Mouse (Mus musculus): ENCODE data around the gene Tbcc. TPM values are rescaled to one million over a fixed set of nuclear protein-coding genes. Genes with fewer than 3 reads are reported as not detected.
"Not testable (repeated sequence)": the region's sequence is repeated elsewhere in the genome, so short reads cannot be mapped to it uniquely, and the experiment has no call there.

The Tbcc gene
- polyA plus RNA-seq (2011; ENCODE audit: insufficient read depth, insufficient read length, low read depth, missing spikeins): 10.6 and 10.8 TPM in 2 replicates

DNA sequence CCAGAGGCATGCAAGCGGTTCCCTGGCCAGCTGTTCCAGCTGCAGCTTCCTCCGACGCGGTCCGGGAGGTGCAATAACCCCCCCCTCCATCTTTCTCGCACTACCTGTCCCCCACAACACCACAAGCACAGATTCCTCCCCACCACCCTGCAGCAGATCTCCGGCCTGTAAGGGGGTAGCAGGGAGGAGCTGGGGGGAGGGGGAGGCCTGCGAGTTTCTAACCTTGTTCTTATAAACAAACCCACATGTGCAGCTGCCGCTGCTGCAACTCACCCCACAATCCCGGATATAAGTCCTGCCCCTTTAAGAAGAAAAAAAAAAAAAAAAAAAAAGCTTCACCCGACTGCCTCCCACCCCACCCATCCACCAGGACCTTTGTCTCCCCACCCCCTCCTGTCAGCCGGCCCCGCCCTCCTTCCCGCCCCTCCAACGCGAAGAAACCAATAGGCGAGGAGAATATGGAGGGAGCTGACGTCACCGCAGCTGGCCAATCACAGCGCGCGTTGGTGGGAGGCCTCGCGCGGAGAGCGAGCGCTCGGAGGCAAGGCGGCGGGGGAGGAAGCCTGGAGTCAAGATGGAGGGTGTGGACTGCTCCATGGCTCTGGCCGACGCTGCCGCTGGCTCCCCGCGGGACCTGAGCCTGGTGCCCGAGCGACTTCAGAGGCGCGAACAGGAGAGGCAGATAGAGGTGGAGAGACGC is at the start of gene Tbcc:
TSS of gene Tbcc (plus strand) at position 569 of the 700 bp plus-strand sequence.
- H3K36me3 ChIP-seq (ENCODE audit: control insufficient read depth, insufficient read depth, low read length, poor library complexity, severe bottlenecking): no peaks in the 10 kb centered on the region
- H3K4me3 ChIP-seq (ENCODE audit: low read depth, low read length): peak within 1 kb of the TSS; percentile 95
- 0 out of 2 replicates have a peak, but pooled peaks have one; percentile 11 for TF ChIP-seq EP300 (IDR thresholded peaks at IDR 0.05; ENCODE audit: insufficient read depth, low read depth, low read length)
- TF ChIP-seq CTCF (IDR thresholded peaks at IDR 0.05; ENCODE audit: low read depth, low read length): no peak
- peak; percentile 89 for TF ChIP-seq POLR2A (IDR thresholded peaks at IDR 0.05; ENCODE audit: insufficient read depth, low read length)
- H3K27ac ChIP-seq (ENCODE audit: insufficient read depth, low read length): peak within 1 kb of the TSS; percentile 78
- no peaks in the 10 kb centered on the region for H3K27me3 ChIP-seq (ENCODE audit: control insufficient read depth, insufficient read depth, low read length, poor library complexity, severe bottlenecking)
- no peaks in the 10 kb centered on the region for H3K9me3 ChIP-seq (replicated peaks; ENCODE audit: control insufficient read depth, insufficient read depth, low read length, poor library complexity, severe bottlenecking)
- H3K9ac ChIP-seq (ENCODE audit: low read depth, poor library complexity, severe bottlenecking): peak within 1 kb of the TSS; percentile 84
- H3K4me1 ChIP-seq (ENCODE audit: control insufficient read depth, insufficient read depth, low read length): peaks cover 4% of the 10 kb centered on the region

DNA sequence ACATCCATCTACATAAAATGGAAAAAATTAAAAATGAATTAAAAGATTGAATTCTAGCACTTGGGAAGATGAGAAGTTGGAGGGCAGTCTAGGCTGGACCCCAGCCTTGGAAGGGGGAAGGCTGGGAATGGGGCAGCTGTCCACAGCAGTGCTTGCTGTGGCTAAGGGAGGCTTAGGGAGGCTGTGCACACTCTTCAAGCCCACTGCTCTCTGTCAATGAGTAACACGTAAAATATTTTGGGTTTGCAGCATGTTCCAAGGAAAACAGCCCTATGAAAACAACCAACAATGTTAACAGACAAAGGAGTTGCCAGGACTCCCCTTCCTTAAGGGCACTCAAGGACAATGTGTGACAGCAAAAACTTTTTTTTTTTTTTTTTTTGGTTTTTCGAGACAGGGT is 47.5 kb upstream of the Tbcc start:
- Histone ChIP-seq H3K27me3 (ENCODE audit: control insufficient read depth, insufficient read depth, low read length, poor library complexity, severe bottlenecking) (no peaks in the 10 kb centered on the region), H3K4me3 (ENCODE audit: low read depth, low read length) (no peak overlapping the region), H3K36me3 (ENCODE audit: control insufficient read depth, insufficient read depth, low read length, poor library complexity, severe bottlenecking) (no peaks in the 10 kb centered on the region), H3K9me3 (replicated peaks; ENCODE audit: control insufficient read depth, insufficient read depth, low read length, poor library complexity, severe bottlenecking) (no peaks in the 10 kb centered on the region), H3K27ac (ENCODE audit: insufficient read depth, low read length) (no peak overlapping the region), H3K9ac (ENCODE audit: low read depth, poor library complexity, severe bottlenecking) (no peak overlapping the region), H3K4me1 (ENCODE audit: control insufficient read depth, insufficient read depth, low read length) (peaks cover 4% of the 10 kb centered on the region)
- no peak for TF ChIP-seq CTCF (IDR thresholded peaks at IDR 0.05; ENCODE audit: low read depth, low read length)
- TF ChIP-seq POLR2A (IDR thresholded peaks at IDR 0.05; ENCODE audit: insufficient read depth, low read length): no peak
- no peak for TF ChIP-seq EP300 (IDR thresholded peaks at IDR 0.05; ENCODE audit: insufficient read depth, low read depth, low read length)

DNA sequence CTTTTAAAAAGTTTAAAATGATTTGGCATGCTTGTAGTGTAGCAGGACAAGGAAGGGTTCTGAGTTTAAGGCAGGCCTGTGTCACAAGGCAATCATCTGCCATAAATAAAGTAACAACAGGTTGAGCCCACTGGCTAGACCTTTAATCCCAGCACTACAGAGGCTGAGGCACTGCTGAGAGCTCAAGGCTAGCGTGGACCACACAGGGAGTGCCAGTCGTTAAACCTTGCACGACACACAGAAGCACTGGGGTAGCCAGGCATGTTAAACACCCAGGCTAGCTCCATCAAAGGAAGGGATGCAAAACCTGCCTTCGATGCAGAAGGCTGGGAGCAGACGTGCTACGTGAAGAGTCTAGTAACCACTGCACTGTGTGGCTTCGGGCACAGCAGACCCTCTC is 46.8 kb upstream of the Tbcc start:
- Histone ChIP-seq H3K4me1 (ENCODE audit: control insufficient read depth, insufficient read depth, low read length) (peaks cover 7% of the 10 kb centered on the region), H3K4me3 (ENCODE audit: low read depth, low read length) (no peak overlapping the region), H3K9ac (ENCODE audit: low read depth, poor library complexity, severe bottlenecking) (no peak overlapping the region), H3K27me3 (ENCODE audit: control insufficient read depth, insufficient read depth, low read length, poor library complexity, severe bottlenecking) (no peaks in the 10 kb centered on the region), H3K36me3 (ENCODE audit: control insufficient read depth, insufficient read depth, low read length, poor library complexity, severe bottlenecking) (no peaks in the 10 kb centered on the region), H3K27ac (ENCODE audit: insufficient read depth, low read length) (no peak overlapping the region), H3K9me3 (replicated peaks; ENCODE audit: control insufficient read depth, insufficient read depth, low read length, poor library complexity, severe bottlenecking) (no peaks in the 10 kb centered on the region)
- TF ChIP-seq CTCF (IDR thresholded peaks at IDR 0.05; ENCODE audit: low read depth, low read length) (no peak), POLR2A (IDR thresholded peaks at IDR 0.05; ENCODE audit: insufficient read depth, low read length) (no peak), EP300 (IDR thresholded peaks at IDR 0.05; ENCODE audit: insufficient read depth, low read depth, low read length) (no peak)

DNA sequence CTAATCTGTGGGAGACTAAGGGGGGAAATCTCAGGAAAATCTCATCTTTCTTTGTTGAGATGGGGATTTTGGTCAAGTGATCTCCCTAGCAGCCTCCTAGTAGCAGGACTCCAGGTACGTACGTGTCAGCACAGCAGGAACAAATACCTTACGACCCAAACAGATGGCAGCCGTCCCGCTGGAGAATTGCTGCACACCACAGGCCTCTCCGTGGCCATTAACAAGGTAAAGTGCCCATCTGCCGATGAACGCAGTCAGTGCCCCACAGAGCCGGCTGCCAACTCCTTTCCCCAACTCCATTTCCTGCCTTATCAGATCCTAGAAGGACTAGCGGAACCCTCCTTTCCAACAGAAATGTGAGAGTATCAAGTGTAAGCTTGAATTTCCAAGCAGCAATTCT is 45.7 kb upstream of the Tbcc start:
- 0 out of 2 replicates have a peak overlapping the region, but pooled peaks have one; percentile 3 for H3K9ac ChIP-seq (ENCODE audit: low read depth, poor library complexity, severe bottlenecking)
- H3K9me3 ChIP-seq (replicated peaks; ENCODE audit: control insufficient read depth, insufficient read depth, low read length, poor library complexity, severe bottlenecking): no peaks in the 10 kb centered on the region
- no peaks in the 10 kb centered on the region for H3K27me3 ChIP-seq (ENCODE audit: control insufficient read depth, insufficient read depth, low read length, poor library complexity, severe bottlenecking)
- no peak overlapping the region for H3K27ac ChIP-seq (ENCODE audit: insufficient read depth, low read length)
- peak overlapping the region; percentile 2 for H3K4me3 ChIP-seq (ENCODE audit: low read depth, low read length)
- no peak for TF ChIP-seq CTCF (IDR thresholded peaks at IDR 0.05; ENCODE audit: low read depth, low read length)
- TF ChIP-seq EP300 (IDR thresholded peaks at IDR 0.05; ENCODE audit: insufficient read depth, low read depth, low read length): 0 out of 2 replicates have a peak, but pooled peaks have one; percentile 32
- H3K36me3 ChIP-seq (ENCODE audit: control insufficient read depth, insufficient read depth, low read length, poor library complexity, severe bottlenecking): no peaks in the 10 kb centered on the region
- H3K4me1 ChIP-seq (ENCODE audit: control insufficient read depth, insufficient read depth, low read length): peaks cover 6% of the 10 kb centered on the region

- Histone ChIP-seq H3K36me3 (ENCODE audit: control insufficient read depth, insufficient read depth, low read length, poor library complexity, severe bottlenecking) (no peaks in the 10 kb centered on the region), H3K9me3 (replicated peaks; ENCODE audit: control insufficient read depth, insufficient read depth, low read length, poor library complexity, severe bottlenecking) (no peaks in the 10 kb centered on the region), H3K4me1 (ENCODE audit: control insufficient read depth, insufficient read depth, low read length) (peaks cover 4% of the 10 kb centered on the region), H3K9ac (ENCODE audit: low read depth, poor library complexity, severe bottlenecking) (0 out of 2 replicates have a peak overlapping the region, but pooled peaks have one; percentile 3), H3K27me3 (ENCODE audit: control insufficient read depth, insufficient read depth, low read length, poor library complexity, severe bottlenecking) (no peaks in the 10 kb centered on the region), H3K4me3 (ENCODE audit: low read depth, low read length) (peak overlapping the region; percentile 2), H3K27ac (ENCODE audit: insufficient read depth, low read length) (no peak overlapping the region)
- TF ChIP-seq POLR2A (IDR thresholded peaks at IDR 0.05; ENCODE audit: insufficient read depth, low read length) (no peak), CTCF (IDR thresholded peaks at IDR 0.05; ENCODE audit: low read depth, low read length) (no peak), EP300 (IDR thresholded peaks at IDR 0.05; ENCODE audit: insufficient read depth, low read depth, low read length) (no peak)
Measured at GRCm38 (mm10) chr17:46845262-46845661, 45.2 kb upstream of the Tbcc start.

DNA sequence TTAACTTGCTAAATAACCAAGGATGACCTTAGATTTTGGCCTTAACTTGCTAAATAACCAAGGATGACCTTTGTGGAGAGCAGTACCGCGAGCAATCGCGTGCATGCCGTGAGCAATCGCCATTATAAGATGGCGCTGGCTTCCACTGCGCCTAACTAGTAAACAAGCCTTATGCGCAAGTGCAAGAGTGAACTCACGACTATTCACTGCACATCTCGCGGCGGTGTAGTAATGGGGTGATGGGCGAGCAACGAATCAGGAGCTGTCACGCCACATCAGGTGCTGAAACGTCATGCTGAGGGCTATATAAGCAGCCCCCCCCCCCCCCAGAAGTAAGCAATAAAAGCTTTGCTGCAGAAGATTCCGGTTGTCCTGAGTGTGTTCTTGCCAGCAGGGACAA is 43.9 kb upstream of the Tbcc start:
- H3K9me3 ChIP-seq (replicated peaks; ENCODE audit: control insufficient read depth, insufficient read depth, low read length, poor library complexity, severe bottlenecking); H3K4me1 ChIP-seq (ENCODE audit: control insufficient read depth, insufficient read depth, low read length); H3K27me3 ChIP-seq (ENCODE audit: control insufficient read depth, insufficient read depth, low read length, poor library complexity, severe bottlenecking); H3K36me3 ChIP-seq (ENCODE audit: control insufficient read depth, insufficient read depth, low read length, poor library complexity, severe bottlenecking): not testable (repeated sequence)
- Histone ChIP-seq H3K4me3 (ENCODE audit: low read depth, low read length) (peak overlapping the region; percentile 33; the same call in 1 of the 2 replicates), H3K27ac (ENCODE audit: insufficient read depth, low read length) (peak overlapping the region; percentile 54), H3K9ac (ENCODE audit: low read depth, poor library complexity, severe bottlenecking) (peak overlapping the region; percentile 27; the same call in 1 of the 2 replicates)
- 0 out of 2 replicates have a peak, but pooled peaks have one; percentile 39 for TF ChIP-seq EP300 (IDR thresholded peaks at IDR 0.05; ENCODE audit: insufficient read depth, low read depth, low read length)
- TF ChIP-seq POLR2A (IDR thresholded peaks at IDR 0.05; ENCODE audit: insufficient read depth, low read length): peak; percentile 34
